Comparison of ENCODE assay signal across 18 mouse cellular contexts in genomic region chr6:147501439-147501838, GRCm38 (mm10). TPM values are rescaled to one million over a fixed set of nuclear protein-coding genes. Genes with fewer than 3 reads are reported as not detected.
A peak's percentile ranks its signal among the peaks of the same experiment; 100 is the strongest.
DNase-seq lines count a peak whose midpoint lies in the region; ATAC-seq lines count a peak whose summit lies in the region.
"Had no signal": no experiment of that assay in that cellular context is flagged by ENCODE, and none has a peak within 500 bp of the region (broad histone marks: within the 10 kb centered on the region; RNA-seq: fewer than 3 reads in every experiment).

No protein-coding gene starts in this region.

- H3K4me3 ChIP-seq in heart, embryonic 14.5 days (ENCODE audit: control insufficient read depth in 1 of 2, insufficient read depth in 1 of 2, low read depth in 1 of 2, low read length in 2 of 2) = no peak overlapping the region
- no peak overlapping the region for H3K4me3 ChIP-seq in heart, embryonic 11.5 days (ENCODE audit: low read depth, low read length)
- H3K4me3 ChIP-seq in forebrain, embryonic 11.5 days (ENCODE audit: low read depth, low read length) = no peak overlapping the region
- H3K4me3 ChIP-seq: embryonic facial prominence, embryonic 12.5 days; forebrain, embryonic 12.5 days; hindbrain, embryonic 10.5 days; intestine, embryonic 15.5 days; kidney, embryonic 15.5 days had no signal

- no peak overlapping the region for H3K4me2 ChIP-seq in heart, embryonic 14.5 days (ENCODE audit: low read length)
- no peak overlapping the region for H3K4me2 ChIP-seq in heart, embryonic 11.5 days
- no peak overlapping the region for H3K4me2 ChIP-seq in forebrain, embryonic 11.5 days (ENCODE audit: low read depth, low read length, severe bottlenecking)
- H3K4me2 ChIP-seq: embryonic facial prominence, embryonic 12.5 days; forebrain, embryonic 12.5 days; hindbrain, embryonic 14.5 days; intestine, embryonic 15.5 days; kidney, embryonic 15.5 days had no signal

- H3K27me3 ChIP-seq in heart, embryonic 14.5 days (ENCODE audit: control insufficient read depth, insufficient read depth, low read length) = no peaks in the 10 kb centered on the region
- no peaks in the 10 kb centered on the region for H3K27me3 ChIP-seq in heart, embryonic 11.5 days (ENCODE audit: control insufficient read depth, insufficient read depth, low read length)
- H3K27me3 ChIP-seq in forebrain, embryonic 11.5 days (ENCODE audit: control insufficient read depth, insufficient read depth, low read length) = no peaks in the 10 kb centered on the region
- H3K27me3 ChIP-seq: embryonic facial prominence, embryonic 12.5 days; forebrain, embryonic 12.5 days; intestine, embryonic 15.5 days; kidney, embryonic 15.5 days had no signal

- no peak overlapping the region for H3K9ac ChIP-seq in heart, embryonic 14.5 days (ENCODE audit: low read length)
- H3K9ac ChIP-seq in heart, embryonic 11.5 days (ENCODE audit: low read depth, low read length) = no peak overlapping the region
- no peak overlapping the region for H3K9ac ChIP-seq in forebrain, embryonic 11.5 days (ENCODE audit: low read length)
- H3K9ac ChIP-seq: embryonic facial prominence, embryonic 12.5 days; forebrain, embryonic 12.5 days; hindbrain, embryonic 14.5 days; intestine, embryonic 15.5 days; kidney, embryonic 15.5 days had no signal

- 0 out of 2 replicates have a peak, but pooled peaks have one; percentile 59 for ATAC-seq in heart, embryonic 14.5 days (ENCODE audit: insufficient number of reproducible peaks, insufficient read depth, low FRiP score, low read depth)
- no peak for ATAC-seq in heart, embryonic 11.5 days (replicated peaks; ENCODE audit: insufficient number of reproducible peaks, low FRiP score, low TSS enrichment)
- ATAC-seq in forebrain, embryonic 11.5 days (replicated peaks; ENCODE audit: low FRiP score) = no peak
- ATAC-seq in monocyte, adult 5-6 weeks (replicated peaks; ENCODE audit: insufficient number of reproducible peaks, low FRiP score, low TSS enrichment, poor library complexity, severe bottlenecking) = no peak
- ATAC-seq: forebrain, embryonic 16.5 days; intestine, embryonic 15.5 days had no signal

- no peaks in the 10 kb centered on the region for H3K36me3 ChIP-seq in heart, embryonic 14.5 days (ENCODE audit: control insufficient read depth, insufficient read depth, low read length)
- H3K36me3 ChIP-seq in heart, embryonic 11.5 days (ENCODE audit: control insufficient read depth, insufficient read depth, low read length) = no peaks in the 10 kb centered on the region
- no peaks in the 10 kb centered on the region for H3K36me3 ChIP-seq in forebrain, embryonic 11.5 days (ENCODE audit: control insufficient read depth, insufficient read depth, low read length)
- H3K36me3 ChIP-seq: embryonic facial prominence, embryonic 12.5 days; forebrain, embryonic 12.5 days; hindbrain, embryonic 10.5 days; intestine, embryonic 15.5 days; kidney, embryonic 15.5 days had no signal

- WGBS in heart, embryonic 14.5 days = 42% methylated on average over 3 of the region's 3 CpGs
- WGBS in heart, embryonic 11.5 days (ENCODE audit: insufficient replicate concordance) = 57% methylated on average over 3 of the region's 3 CpGs
- 97% methylated on average over 3 of the region's 3 CpGs for WGBS in forebrain, embryonic 11.5 days

- intact Hi-C loops in gastrocnemius, postnatal 36 days (cut with DNase I) = no loop called here

- H3K4me1 ChIP-seq in heart, embryonic 14.5 days (ENCODE audit: control insufficient read depth in 2 of 2, insufficient read depth in 2 of 2, low read length in 2 of 2) = peaks cover 6 to 19% of the 10 kb centered on the region in 2 experiments
- H3K4me1 ChIP-seq in heart, embryonic 11.5 days (ENCODE audit: control insufficient read depth, insufficient read depth, low read length) = peaks cover 10% of the 10 kb centered on the region
- H3K4me1 ChIP-seq in forebrain, embryonic 11.5 days (replicated peaks; ENCODE audit: control insufficient read depth, insufficient read depth, low read length) = no peaks in the 10 kb centered on the region
- H3K4me1 ChIP-seq: embryonic facial prominence, embryonic 12.5 days; forebrain, embryonic 12.5 days; hindbrain, embryonic 10.5 days; kidney, embryonic 15.5 days had no signal

- peak; percentile 14 for DNase-seq in 3T3-L1 (ENCODE audit: low read depth, low spot score)
- DNase-seq in gastrocnemius, adult 8-10 months (ENCODE audit: low spot score in 2 of 2) = peak; percentile 52 to 69
- peak; percentile 30 to 48 for DNase-seq in gastrocnemius, postnatal 36 days
- no peak for DNase-seq in forebrain, embryonic 11.5 days (ENCODE audit: low spot score)
- DNase-seq: adrenal gland, adult 2 months; adrenal gland, postnatal 25 days; cerebellum, adult 2 months; kidney, adult 18-20 months had no signal

- H3K9me3 ChIP-seq in heart, embryonic 14.5 days (ENCODE audit: control insufficient read depth, low read length) = no peaks in the 10 kb centered on the region
- H3K9me3 ChIP-seq in heart, embryonic 11.5 days (replicated peaks; ENCODE audit: control insufficient read depth, low read length) = no peaks in the 10 kb centered on the region
- no peaks in the 10 kb centered on the region for H3K9me3 ChIP-seq in forebrain, embryonic 11.5 days (ENCODE audit: control insufficient read depth, low read length)
- H3K9me3 ChIP-seq: embryonic facial prominence, embryonic 12.5 days; forebrain, embryonic 12.5 days; hindbrain, embryonic 10.5 days; intestine, embryonic 15.5 days; kidney, embryonic 15.5 days had no signal

- H3K27ac ChIP-seq in heart, embryonic 14.5 days (replicated peaks in 1 of 2; ENCODE audit: control insufficient read depth in 1 of 2, insufficient read depth in 1 of 2, low read depth in 2 of 2, low read length in 2 of 2) = no peak overlapping the region
- H3K27ac ChIP-seq in heart, embryonic 11.5 days (ENCODE audit: low read depth, low read length) = no peak overlapping the region
- H3K27ac ChIP-seq in forebrain, embryonic 11.5 days (ENCODE audit: low read depth, low read length) = no peak overlapping the region
- H3K27ac ChIP-seq: embryonic facial prominence, embryonic 12.5 days; forebrain, embryonic 12.5 days; hindbrain, embryonic 10.5 days; hindbrain, embryonic 14.5 days; intestine, embryonic 15.5 days; kidney, embryonic 15.5 days had no signal

RNA-seq across cellular contexts. Expression of gene Ccdc91, which starts 25.8 kb away (rescaled TPM):
- polyA plus RNA-seq in heart, embryonic 14.5 days (2014; fragmentation: Nextera tagmentation; extraction: Ambion mirVana) = 21.0 and 25.1 TPM in 2 replicates
- polyA plus RNA-seq in heart, embryonic 11.5 days (2014; fragmentation: Nextera tagmentation; extraction: Ambion mirVana) = 18.6 and 22.4 TPM in 2 replicates
- 100 to 1,000 TPM in 1 of 4 experiments, 10 to 100 TPM in 3; 94.8 to 106 (median 96.8) TPM for total RNA-seq in gastrocnemius, adult 8-10 months (2022)
- 10 to 100 TPM; 75.6 to 86.2 TPM for total RNA-seq in gastrocnemius, postnatal 36 days (2021)
- 23.1 and 27.3 TPM in 2 replicates for polyA plus RNA-seq in forebrain, embryonic 11.5 days (2014; fragmentation: Nextera tagmentation; extraction: Ambion mirVana)
- total RNA-seq in monocyte, adult 5-6 weeks (2017) = 17.8 to 31.1 TPM (median 25.4 TPM) in 3 replicates
